Mouse (Mus musculus) heart, adult 11 months (tissue): ENCODE data around the gene Rftn1.
A peak's percentile ranks its signal among the peaks of the same experiment; 100 is the strongest.
"Not testable (repeated sequence)": the region's sequence is repeated elsewhere in the genome, so short reads cannot be mapped to it uniquely, and the experiment has no call there.

ENCODE experiments used
- DNase-seq: peaks from one replicate; pipeline ENCODE4 v3.0.0; 2022

Gene Rftn1

GRCm38 (mm10) chr17:50190131-50191015 lies at the start of gene Rftn1:
TSS of gene Rftn1 (minus strand) at chr17:50190674.
- peak; percentile 99 for DNase-seq

DNA sequence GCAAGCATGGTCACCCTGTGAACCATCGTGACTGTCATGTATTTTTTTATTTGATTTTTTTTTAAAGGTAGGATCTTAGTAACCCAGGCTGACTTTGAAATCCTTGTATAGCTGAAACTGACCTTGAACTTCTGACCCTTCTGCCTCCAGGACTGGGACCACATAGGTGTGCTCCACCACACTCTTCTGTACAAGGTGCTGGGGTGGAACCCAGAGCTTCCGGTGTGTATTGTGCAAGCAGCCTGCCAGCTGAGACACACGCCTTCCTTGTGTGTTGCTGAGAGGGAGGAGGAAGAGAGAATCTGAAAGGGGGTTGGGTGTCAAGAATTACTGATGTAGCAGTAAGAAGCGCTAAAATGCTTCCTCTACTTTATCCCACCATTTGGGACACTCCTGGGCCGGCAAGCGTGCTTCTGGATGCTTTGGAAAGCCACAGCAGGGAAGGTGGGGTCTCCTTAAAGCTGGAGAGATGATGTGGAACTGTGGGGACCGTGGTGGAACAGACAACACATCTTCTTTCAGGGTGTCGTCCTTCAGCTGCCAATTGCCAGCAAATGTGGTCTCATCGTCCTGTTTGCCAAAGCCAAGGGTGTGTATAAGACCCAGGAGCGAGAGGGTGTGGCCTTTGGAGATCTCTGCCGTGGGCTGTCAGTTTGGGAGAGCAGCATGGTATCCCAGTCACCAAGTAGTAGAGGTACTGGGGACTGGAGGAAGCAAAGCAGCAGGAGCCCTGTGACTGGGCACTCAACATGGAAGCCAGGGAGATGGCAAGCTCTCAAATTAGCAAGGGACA lies 47.5 kb upstream of the Rftn1 start:
- DNase-seq: peak; percentile 85

- DNase-seq: peak; percentile 97
Observed at GRCm38 (mm10) chr17:50237436-50237709, 46.9 kb upstream of the Rftn1 start.

DNA sequence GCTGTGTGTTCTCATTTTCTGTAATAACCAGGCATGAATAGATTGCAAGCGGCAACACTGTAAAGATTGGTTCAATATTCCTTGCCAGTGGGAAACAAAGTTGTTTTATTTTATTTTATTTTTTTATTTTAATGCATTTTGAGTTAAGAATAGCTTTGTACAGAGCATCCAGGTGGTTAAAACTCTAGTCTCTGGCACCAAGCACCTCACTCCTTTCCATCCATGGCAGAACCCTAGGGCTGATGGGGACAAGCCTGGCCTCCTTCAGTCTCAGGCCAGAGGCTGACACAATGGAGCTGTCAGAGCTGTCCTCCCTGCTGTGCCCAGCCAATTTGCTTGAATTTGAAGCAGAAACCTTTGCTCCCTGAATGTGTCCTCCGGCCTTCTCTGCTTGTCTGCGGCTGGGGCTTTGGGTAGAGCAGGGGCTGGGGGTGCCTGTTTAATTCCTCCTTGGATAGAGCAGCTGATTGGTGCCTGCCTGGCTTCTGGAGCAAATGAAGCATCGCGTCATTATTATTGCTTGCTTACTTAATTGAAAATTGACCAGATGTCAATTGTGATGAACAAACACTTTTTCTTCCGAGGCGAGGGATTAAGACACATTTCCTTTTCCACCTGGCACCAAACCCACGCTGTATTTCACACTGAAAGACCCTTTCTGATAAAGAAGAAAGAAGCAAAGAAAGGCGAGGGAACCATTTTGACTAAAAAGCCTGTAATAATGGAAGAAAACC lies 46.4 kb upstream of the Rftn1 start:
- DNase-seq: peak; percentile 89

DNA sequence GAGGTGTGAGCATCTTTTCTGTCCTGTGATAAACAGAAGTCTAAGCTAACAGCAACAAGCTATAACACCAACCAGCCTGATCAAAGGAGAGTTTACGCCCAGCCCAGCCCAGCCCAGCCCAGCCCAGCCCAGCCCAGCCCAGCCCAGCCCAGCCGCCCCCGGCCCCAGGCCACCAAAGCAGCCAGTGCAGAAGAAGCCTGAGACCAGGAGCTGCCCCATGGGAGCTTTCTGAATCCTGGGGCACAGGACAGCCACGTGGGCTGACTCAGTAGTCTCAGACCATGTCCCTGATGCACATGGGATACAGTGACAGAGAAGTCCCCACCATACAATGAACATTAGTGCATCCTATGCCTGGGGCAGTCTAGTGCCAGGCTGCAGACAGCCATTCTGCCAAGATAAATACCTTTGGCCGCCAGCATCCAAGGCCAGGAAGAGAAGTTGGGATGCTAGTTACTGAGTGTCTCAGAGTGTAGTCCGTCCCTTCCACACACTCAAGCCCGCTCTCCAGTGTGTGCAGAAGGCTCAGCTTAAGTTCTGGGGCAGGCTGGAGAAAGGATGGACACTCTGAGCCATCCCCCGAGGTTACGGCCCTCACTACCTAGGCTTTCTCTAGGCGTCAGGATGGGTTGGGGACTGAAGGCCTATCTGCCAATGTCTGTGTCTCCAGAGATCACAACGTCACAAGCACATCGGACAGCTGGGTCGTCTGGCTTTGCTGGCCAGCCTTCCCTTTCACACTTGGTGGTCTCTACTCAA lies 45.6 kb upstream of the Rftn1 start:
- DNase-seq: peak; percentile 87

DNA sequence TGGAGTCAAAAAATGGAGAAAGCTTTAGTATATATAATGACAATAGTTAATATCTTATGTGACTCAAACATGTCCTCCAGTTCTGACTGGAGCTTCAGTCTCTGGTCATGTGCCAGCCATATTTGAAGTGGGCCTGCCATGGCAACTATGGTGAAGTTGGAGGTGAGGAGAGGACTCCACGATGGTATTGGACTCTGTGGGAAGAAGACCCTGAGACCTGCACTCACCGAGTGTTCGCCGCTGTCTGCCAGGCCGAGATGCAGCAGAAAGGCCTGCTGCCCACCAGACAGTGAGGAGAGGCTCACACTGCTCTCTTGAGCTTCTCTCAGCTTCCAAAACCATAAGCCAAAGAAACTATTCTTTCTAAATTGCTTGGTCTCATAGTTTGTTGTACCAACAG lies 43.5 kb upstream of the Rftn1 start:
- peak; percentile 57 for DNase-seq

DNA sequence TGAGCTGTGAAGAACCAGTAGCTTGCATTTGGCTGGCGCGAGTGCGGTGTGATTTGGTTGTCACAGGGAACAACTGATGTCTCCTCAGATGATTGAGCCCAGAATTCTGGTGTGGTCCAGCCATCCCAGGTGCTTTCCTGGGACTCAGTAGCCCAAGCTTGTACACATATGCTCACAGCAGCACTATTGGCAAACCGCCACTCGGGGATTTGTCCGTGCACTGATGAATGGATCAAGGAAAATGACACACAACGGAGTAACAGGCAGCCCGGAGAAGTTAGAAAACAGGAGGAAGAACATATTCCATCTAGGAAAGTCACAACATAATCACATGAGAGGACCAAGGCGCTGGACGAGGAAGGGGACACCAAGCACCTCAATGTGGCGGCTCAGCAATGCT lies 42.3 kb upstream of the Rftn1 start:
- DNase-seq: peak; percentile 80

GRCm38 (mm10) chr17:50231206-50231605 lies 40.7 kb upstream of the Rftn1 start:
- DNase-seq: peak; percentile 76

DNA sequence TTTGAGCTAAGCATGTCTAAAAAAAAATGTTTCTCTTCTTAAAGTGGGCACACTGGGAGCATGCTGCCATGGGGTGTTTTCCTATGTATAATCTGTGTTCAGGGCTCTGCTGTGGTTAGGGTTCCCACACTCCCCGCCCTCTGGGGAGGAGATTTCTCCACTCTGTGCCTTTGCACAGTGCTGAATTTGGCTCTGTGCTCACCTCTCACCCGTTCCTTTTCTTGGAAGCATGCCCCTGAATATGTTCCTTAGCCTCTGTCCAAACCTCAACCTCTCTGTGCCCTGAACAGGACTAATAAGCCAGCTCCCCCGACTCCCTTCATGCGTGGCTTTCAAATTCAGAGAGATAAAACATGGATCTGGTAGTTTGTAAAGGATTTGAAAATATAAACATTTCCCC lies 39.1 kb upstream of the Rftn1 start:
- peak; percentile 85 for DNase-seq

- peak; percentile 73 for DNase-seq
Observed at GRCm38 (mm10) chr17:50227366-50227765, 36.9 kb upstream of the Rftn1 start.

GRCm38 (mm10) chr17:50224718-50225117 lies 34.2 kb upstream of the Rftn1 start:
- peak; percentile 97 for DNase-seq

DNA sequence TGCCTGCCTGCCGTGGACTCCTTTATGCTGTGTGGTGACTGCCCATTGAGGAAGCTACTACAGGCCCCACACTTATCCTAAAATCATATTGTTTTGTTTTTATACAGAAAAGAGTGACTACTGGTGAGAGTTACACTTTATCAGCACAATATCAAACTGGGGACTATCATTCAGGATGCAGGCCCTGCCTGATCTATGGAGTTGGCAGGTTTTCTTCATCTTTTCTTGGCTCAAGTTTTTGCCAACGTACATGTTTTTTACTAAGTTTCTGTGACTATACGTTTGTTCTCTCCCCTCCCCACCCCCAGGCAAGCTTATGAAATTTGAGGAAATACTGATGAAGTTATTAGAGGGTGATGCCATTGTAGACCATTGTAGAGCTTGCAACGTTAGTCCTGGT lies 27.5 kb upstream of the Rftn1 start:
- no peak for DNase-seq

- DNase-seq: peak; percentile 86
Observed at GRCm38 (mm10) chr17:50215104-50215503, 24.6 kb upstream of the Rftn1 start.

DNA sequence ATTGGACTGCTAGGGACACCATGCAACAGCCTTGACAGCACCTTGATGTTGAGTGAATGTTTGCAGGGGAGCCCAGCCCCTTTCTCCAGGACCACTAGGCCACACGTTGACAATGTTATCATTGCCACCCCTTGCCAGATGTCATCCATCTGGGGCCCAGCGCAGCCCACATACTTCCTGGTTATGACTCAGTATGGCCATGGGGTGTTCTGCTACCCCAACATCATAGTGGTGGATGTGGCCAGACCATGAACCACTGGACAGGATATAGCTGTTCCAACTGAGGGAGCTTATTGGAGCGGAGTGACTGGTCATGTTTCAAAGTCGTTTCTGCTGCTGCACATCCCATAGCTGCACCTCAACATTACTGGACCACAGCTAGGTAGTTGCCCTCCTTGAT lies 22.6 kb upstream of the Rftn1 start:
- DNase-seq: no peak

- DNase-seq: no peak
Observed at GRCm38 (mm10) chr17:50211816-50212215, 21.3 kb upstream of the Rftn1 start.

DNA sequence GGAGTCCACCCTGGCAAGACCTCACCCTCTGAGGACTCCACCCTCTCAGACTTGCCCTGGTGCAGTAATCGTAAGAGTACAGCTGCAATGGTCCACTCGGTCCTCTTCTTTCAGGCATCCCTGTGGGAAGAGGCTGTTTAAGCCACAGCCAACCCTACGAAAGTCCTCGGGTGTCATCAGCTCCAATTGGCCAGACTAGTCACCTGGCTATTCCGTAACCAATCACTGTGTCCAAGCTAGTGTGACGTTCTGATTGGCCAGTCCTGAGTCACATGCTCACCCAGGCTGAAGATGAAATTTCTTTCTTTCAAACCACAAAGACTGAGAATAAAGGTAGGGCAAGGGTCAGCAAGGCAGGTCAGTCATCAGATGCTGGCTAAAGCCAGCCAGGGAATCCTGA lies 19.4 kb upstream of the Rftn1 start:
- DNase-seq: no peak

GRCm38 (mm10) chr17:50208137-50209045 lies 17.9 kb upstream of the Rftn1 start:
- DNase-seq: no peak

- not testable (repeated sequence) for DNase-seq
Observed at GRCm38 (mm10) chr17:50206262-50206661, 15.8 kb upstream of the Rftn1 start.

- not testable (repeated sequence) for DNase-seq
Observed at GRCm38 (mm10) chr17:50205840-50206239, 15.4 kb upstream of the Rftn1 start.

DNA sequence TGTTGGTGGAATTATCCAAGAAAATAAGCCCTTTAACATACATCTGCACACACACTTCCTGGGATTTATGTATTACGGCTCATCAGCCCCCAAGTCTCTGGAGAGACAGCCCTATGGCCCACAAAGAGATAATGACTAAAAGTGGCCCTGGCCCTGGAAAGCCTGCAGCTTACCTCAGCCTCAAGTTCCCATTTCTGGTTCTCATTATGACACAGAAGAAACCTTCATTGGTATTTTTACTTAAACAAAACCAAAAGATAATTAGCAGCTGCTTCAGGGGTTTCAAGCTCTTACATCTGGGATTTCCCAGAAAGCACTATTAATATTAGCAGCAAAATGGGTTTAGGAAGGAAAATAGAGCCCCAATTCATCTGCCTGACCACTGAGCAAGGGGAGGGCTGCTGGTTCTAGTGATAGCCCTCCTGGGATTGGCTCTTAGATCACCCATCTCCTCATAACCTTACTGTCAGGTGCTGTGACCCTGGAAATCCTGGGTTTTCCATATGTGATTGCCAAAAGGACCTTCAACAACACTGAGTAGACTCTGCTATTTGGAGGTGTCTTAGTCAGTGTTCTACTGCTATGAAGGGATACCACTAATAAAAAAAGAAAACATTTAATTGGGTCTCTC lies 14.8 kb upstream of the Rftn1 start:
- no peak for DNase-seq

DNA sequence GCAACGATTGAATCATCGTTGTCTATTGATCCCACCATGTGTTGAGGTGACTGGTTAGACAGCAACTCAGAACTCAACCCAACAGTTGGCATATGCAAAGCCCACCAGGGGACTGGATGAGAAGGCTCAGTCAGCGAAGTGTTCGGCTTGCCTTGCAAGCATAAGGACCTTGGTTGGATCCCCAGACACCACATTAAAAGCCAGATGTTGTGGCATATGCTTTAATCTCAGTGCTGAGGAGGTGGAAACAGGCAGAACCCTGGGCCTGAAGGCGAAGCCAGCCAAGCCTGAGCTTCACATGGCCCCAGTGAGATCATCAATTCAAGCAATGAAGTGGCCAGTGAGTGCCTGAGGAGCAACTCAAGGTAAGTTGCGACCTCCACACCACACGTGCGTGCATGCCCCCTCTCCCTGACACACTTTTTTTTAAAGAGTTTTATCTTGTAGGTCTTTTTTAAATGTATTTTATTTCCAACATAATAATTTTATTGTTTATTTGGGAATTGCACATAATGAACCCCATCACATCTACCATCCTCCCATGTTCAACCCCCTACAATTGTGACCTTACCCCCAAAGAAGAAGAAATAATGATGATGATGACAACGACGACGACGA lies 11.5 kb upstream of the Rftn1 start:
- DNase-seq: peak; percentile 85
